Comparison of ENCODE assay signal across 12 mouse cellular contexts in genomic region chr12:3377755-3378154, GRCm38 (mm10).
"Had no signal": no experiment of that assay in that cellular context is flagged by ENCODE, and none has a peak within 500 bp of the region (broad histone marks: within the 10 kb centered on the region; RNA-seq: fewer than 3 reads in every experiment).

No protein-coding gene starts in this region.

- H3K4me3 ChIP-seq: midbrain, embryonic 10.5 days; midbrain, embryonic 12.5 days; myocyte; neural tube, embryonic 13.5 days; neural tube, embryonic 15.5 days; stomach, embryonic 15.5 days had no signal

- DNase-seq: lung, adult 18-20 months; lung, postnatal 10 days; lung, postnatal 4 days; midbrain, embryonic 14.5 days; right cerebral cortex, postnatal 14 days had no signal

- H3K27ac ChIP-seq: midbrain, embryonic 10.5 days; midbrain, embryonic 12.5 days; neural tube, embryonic 13.5 days; neural tube, embryonic 15.5 days; stomach, embryonic 15.5 days; stomach, postnatal 0 days had no signal
